In genomic region chr16:8748175-8748846, GRCm38 (mm10) we compare ENCODE assay signal across 11 mouse cellular contexts. TPM values are rescaled to one million over a fixed set of nuclear protein-coding genes. Genes with fewer than 3 reads are reported as not detected.
A peak's percentile ranks its signal among the peaks of the same experiment; 100 is the strongest.
DNase-seq lines count a peak whose midpoint lies in the region; ATAC-seq lines count a peak whose summit lies in the region.
"Had no signal": no experiment of that assay in that cellular context is flagged by ENCODE, and none has a peak within 500 bp of the region (broad histone marks: within the 10 kb centered on the region; RNA-seq: fewer than 3 reads in every experiment).

No protein-coding gene starts in this region.

- peak; percentile 69 for DNase-seq in adrenal gland, adult 2 months
- no peak for DNase-seq in adrenal gland, postnatal 10 days
- peak; percentile 54 for DNase-seq in thymus, postnatal 14 days
- DNase-seq in thymus, adult 18-20 months, result no peak
- DNase-seq in thymus, postnatal 4 days, result peak; percentile 60
- no peak for DNase-seq in limb, embryonic 10.5 days (ENCODE audit: low spot score)
- no peak for DNase-seq in forebrain, embryonic 14.5 days (ENCODE audit: low spot score)

- 40% methylated on average over 6 of the region's 6 CpGs for WGBS in liver, embryonic 15.5 days (ENCODE audit: insufficient replicate concordance)
- WGBS in limb, embryonic 10.5 days, result 80% methylated on average over 6 of the region's 6 CpGs
- 88% methylated on average over 6 of the region's 6 CpGs for whole genome bisulfite sequencing in forebrain, embryonic 14.5 days

- H3K27me3 ChIP-seq in liver, embryonic 15.5 days, result no peaks in the 10 kb centered on the region
- no peaks in the 10 kb centered on the region for H3K27me3 ChIP-seq in limb, embryonic 10.5 days (ENCODE audit: low read depth, poor library complexity, severe bottlenecking)
- H3K27me3 ChIP-seq in forebrain, embryonic 14.5 days (replicated peaks; ENCODE audit: control insufficient read depth, insufficient read depth, low read length), result no peaks in the 10 kb centered on the region
- H3K27me3 ChIP-seq: embryonic facial prominence, embryonic 13.5 days had no signal

- no peaks in the 10 kb centered on the region for H3K36me3 ChIP-seq in liver, embryonic 15.5 days (replicated peaks)
- no peaks in the 10 kb centered on the region for H3K36me3 ChIP-seq in limb, embryonic 10.5 days
- H3K36me3 ChIP-seq in forebrain, embryonic 14.5 days (ENCODE audit: control insufficient read depth, insufficient read depth, low read length), result no peaks in the 10 kb centered on the region
- H3K36me3 ChIP-seq: embryonic facial prominence, embryonic 13.5 days had no signal

- no peak for ATAC-seq in liver, embryonic 15.5 days (ENCODE audit: insufficient read depth)
- no peak for ATAC-seq in forebrain, embryonic 14.5 days

- H3K4me1 ChIP-seq in liver, embryonic 15.5 days (replicated peaks), result peaks cover 97% of the 10 kb centered on the region
- no peaks in the 10 kb centered on the region for H3K4me1 ChIP-seq in limb, embryonic 10.5 days
- no peaks in the 10 kb centered on the region for H3K4me1 ChIP-seq in forebrain, embryonic 14.5 days (ENCODE audit: control insufficient read depth, insufficient read depth, low read length)
- H3K4me1 ChIP-seq: embryonic facial prominence, embryonic 13.5 days had no signal

- H3K4me3 ChIP-seq in liver, embryonic 15.5 days (replicated peaks), result no peak overlapping the region; the same call in 1 of the 2 replicates
- H3K4me3 ChIP-seq in limb, embryonic 10.5 days, result no peak overlapping the region
- H3K4me3 ChIP-seq in forebrain, embryonic 14.5 days (ENCODE audit: low read depth, low read length), result no peak overlapping the region
- H3K4me3 ChIP-seq: embryonic facial prominence, embryonic 13.5 days had no signal

- H3K27ac ChIP-seq in liver, embryonic 15.5 days (replicated peaks), result peak overlapping the region; percentile 94
- H3K27ac ChIP-seq in limb, embryonic 10.5 days, result no peak overlapping the region
- H3K27ac ChIP-seq in forebrain, embryonic 14.5 days (ENCODE audit: low read depth, low read length), result no peak overlapping the region
- H3K27ac ChIP-seq: embryonic facial prominence, embryonic 13.5 days; kidney, postnatal 0 days had no signal

- H3K4me2 ChIP-seq in liver, embryonic 15.5 days, result peak overlapping the region; percentile 43
- H3K4me2 ChIP-seq in forebrain, embryonic 14.5 days (ENCODE audit: low read length), result no peak overlapping the region
- H3K4me2 ChIP-seq: embryonic facial prominence, embryonic 13.5 days; heart, embryonic 11.5 days had no signal

- no peaks in the 10 kb centered on the region for H3K9me3 ChIP-seq in liver, embryonic 15.5 days (replicated peaks)
- no peaks in the 10 kb centered on the region for H3K9me3 ChIP-seq in limb, embryonic 10.5 days (replicated peaks)
- no peaks in the 10 kb centered on the region for H3K9me3 ChIP-seq in forebrain, embryonic 14.5 days (replicated peaks; ENCODE audit: control insufficient read depth, low read length)
- H3K9me3 ChIP-seq: embryonic facial prominence, embryonic 13.5 days had no signal

- peak overlapping the region; percentile 30; the same call in 1 of the 2 replicates for H3K9ac ChIP-seq in liver, embryonic 15.5 days
- H3K9ac ChIP-seq in forebrain, embryonic 14.5 days (ENCODE audit: low read length), result no peak overlapping the region
- H3K9ac ChIP-seq: embryonic facial prominence, embryonic 13.5 days had no signal

RNA-seq across cellular contexts. Expression of gene Usp7, which starts 43.8 kb away (rescaled TPM):
- total RNA-seq in adrenal gland, adult 2 months (2021), result 100 to 1,000 TPM in 1 of 2 experiments, 10 to 100 TPM in 1; 83.9 to 128 TPM
- polyA plus RNA-seq in adrenal gland, adult 2 months (2012; rRNA removed), result 6.8 and 9.6 TPM in 2 replicates
- total RNA-seq in adrenal gland, postnatal 10 days (2021), result 100 to 1,000 TPM in 1 of 2 experiments, 10 to 100 TPM in 1; 88.5 to 109 TPM
- polyA plus RNA-seq in liver, embryonic 15.5 days (2015; fragmentation: Nextera tagmentation; extraction: Ambion mirVana), result 24.4 and 29.4 TPM in 2 replicates
- 28.9 and 32.8 TPM in 2 replicates for polyA plus RNA-seq in limb, embryonic 10.5 days (2016; fragmentation: Nextera tagmentation; extraction: Ambion mirVana)
- 42.1 and 42.7 TPM in 2 replicates for polyA plus RNA-seq in forebrain, embryonic 14.5 days (2014; fragmentation: Nextera tagmentation; extraction: Ambion mirVana)

Comparison
In these comparisons a context has a peak if more than half of its experiments do, and no peak if none do; other contexts are left out.
1. DNase-seq: peak in adrenal gland, adult 2 months (single experiment), thymus, postnatal 14 days (single experiment) and thymus, postnatal 4 days (single experiment); none in adrenal gland, postnatal 10 days (single experiment), thymus, adult 18-20 months (0 of 2), limb, embryonic 10.5 days (single experiment) and forebrain, embryonic 14.5 days (single experiment).